In the genomic region with DNA sequence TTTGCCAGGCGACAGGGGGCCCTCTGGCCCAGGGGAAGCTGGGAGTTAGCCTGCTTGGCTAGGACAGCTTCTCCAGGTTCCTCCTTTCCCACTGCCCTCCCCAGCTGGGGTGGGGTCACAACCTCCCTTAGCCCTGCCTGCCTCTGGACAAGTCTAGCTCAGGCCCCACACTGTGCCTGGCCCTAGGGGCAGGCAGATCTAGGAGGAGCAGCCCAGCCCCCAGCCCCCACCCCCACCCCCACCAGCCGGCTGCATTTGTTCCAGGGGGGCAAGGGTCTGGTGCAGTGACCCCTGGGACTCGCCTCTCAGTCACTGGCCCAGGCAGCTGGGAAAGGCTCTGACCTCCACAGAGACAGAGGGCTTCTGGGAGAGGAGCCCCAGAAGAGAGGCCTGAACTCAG, we compare ENCODE assay signal across 18 mouse cellular contexts.
A peak's percentile ranks its signal among the peaks of the same experiment; 100 is the strongest.
DNase-seq lines count a peak whose midpoint lies in the region; ATAC-seq and TF ChIP-seq lines count a peak whose summit lies in the region.
"Had no signal": no experiment of that assay in that cellular context is flagged by ENCODE, and none has a peak within 500 bp of the region (broad histone marks: within the 10 kb centered on the region; RNA-seq: fewer than 3 reads in every experiment).

No protein-coding gene starts in this region.

- peaks cover 17% of the 10 kb centered on the region for H3K36me3 ChIP-seq in forebrain, embryonic 10.5 days (replicated peaks)
- no peaks in the 10 kb centered on the region for H3K36me3 ChIP-seq in forebrain, postnatal 0 days (ENCODE audit: insufficient read depth)
- H3K36me3 ChIP-seq in hindbrain, embryonic 12.5 days, result no peaks in the 10 kb centered on the region; the same call in 1 of the 2 replicates
- H3K36me3 ChIP-seq in hindbrain, embryonic 13.5 days, result no peaks in the 10 kb centered on the region
- H3K36me3 ChIP-seq in neural tube, embryonic 11.5 days (ENCODE audit: control insufficient read depth, insufficient read depth, low read length), result no peaks in the 10 kb centered on the region
- H3K36me3 ChIP-seq: embryonic facial prominence, embryonic 12.5 days; liver, embryonic 12.5 days had no signal

- ATAC-seq in forebrain, postnatal 0 days, result no peak
- no peak for ATAC-seq in hindbrain, embryonic 12.5 days (ENCODE audit: low FRiP score)
- ATAC-seq in hindbrain, embryonic 13.5 days (ENCODE audit: low FRiP score), result no peak
- ATAC-seq in neural tube, embryonic 11.5 days (ENCODE audit: insufficient read depth, low FRiP score, low TSS enrichment), result peak; percentile 36; the same call in 1 of the 2 replicates
- ATAC-seq: liver, embryonic 12.5 days had no signal

- WGBS in forebrain, embryonic 10.5 days, result 5% methylated on average over 3 of the region's 3 CpGs
- WGBS in forebrain, postnatal 0 days, result 35% methylated on average over 3 of the region's 3 CpGs
- 15% methylated on average over 3 of the region's 3 CpGs for WGBS in hindbrain, embryonic 12.5 days
- WGBS in hindbrain, embryonic 13.5 days, result 32% methylated on average over 3 of the region's 3 CpGs
- 12% methylated on average over 3 of the region's 3 CpGs for WGBS in neural tube, embryonic 11.5 days

- H3K4me3 ChIP-seq in forebrain, embryonic 10.5 days, result peak overlapping the region; percentile 44; the same call in 1 of the 2 replicates
- no peak overlapping the region for H3K4me3 ChIP-seq in forebrain, postnatal 0 days (ENCODE audit: low read depth, low read length)
- no peak overlapping the region for H3K4me3 ChIP-seq in hindbrain, embryonic 12.5 days
- H3K4me3 ChIP-seq in hindbrain, embryonic 13.5 days, result no peak overlapping the region
- no peak overlapping the region for H3K4me3 ChIP-seq in neural tube, embryonic 11.5 days (ENCODE audit: low read depth, low read length)
- H3K4me3 ChIP-seq: liver, embryonic 12.5 days had no signal

- DNase-seq in forebrain, embryonic 10.5 days (ENCODE audit: extremely low spot score, low spot score), result peak; percentile 53
- DNase-seq in forebrain, postnatal 0 days, result no peak
- DNase-seq in neural tube, embryonic 11.5 days (ENCODE audit: low spot score), result no peak
- no peak for DNase-seq in neural tube, embryonic 10.5 days (ENCODE audit: extremely low spot score, low spot score)
- no peak for DNase-seq in cerebellum, postnatal 10 days
- DNase-seq in right cerebral cortex, postnatal 10 days (ENCODE audit: low spot score in 2 of 2), result no peak
- DNase-seq: adrenal gland, postnatal 10 days; cerebellum, adult 2 months; kidney, adult 11 months; lung, postnatal 10 days; thymus, adult 2 months had no signal

- H3K4me2 ChIP-seq in forebrain, postnatal 0 days (ENCODE audit: low read depth), result no peak overlapping the region
- H3K4me2 ChIP-seq in hindbrain, embryonic 12.5 days (replicated peaks), result no peak overlapping the region
- no peak overlapping the region for H3K4me2 ChIP-seq in hindbrain, embryonic 13.5 days
- H3K4me2 ChIP-seq in neural tube, embryonic 11.5 days (ENCODE audit: low read depth), result no peak overlapping the region

- no peak overlapping the region for H3K9ac ChIP-seq in forebrain, postnatal 0 days
- 0 out of 2 replicates have a peak overlapping the region, but pooled peaks have one; percentile 23 for H3K9ac ChIP-seq in hindbrain, embryonic 12.5 days
- H3K9ac ChIP-seq in hindbrain, embryonic 13.5 days, result no peak overlapping the region
- peak overlapping the region; percentile 18; the same call in 1 of the 2 replicates for H3K9ac ChIP-seq in neural tube, embryonic 11.5 days (ENCODE audit: low read length)
- H3K9ac ChIP-seq: embryonic facial prominence, embryonic 12.5 days; liver, embryonic 12.5 days had no signal

- peak overlapping the region; percentile 84 for H3K27ac ChIP-seq in forebrain, embryonic 10.5 days
- H3K27ac ChIP-seq in forebrain, postnatal 0 days (ENCODE audit: low read depth, low read length), result no peak overlapping the region
- H3K27ac ChIP-seq in hindbrain, embryonic 12.5 days, result no peak overlapping the region; the same call in 1 of the 2 replicates
- no peak overlapping the region for H3K27ac ChIP-seq in hindbrain, embryonic 13.5 days
- no peak overlapping the region for H3K27ac ChIP-seq in neural tube, embryonic 11.5 days (ENCODE audit: low read depth, low read length)
- H3K27ac ChIP-seq: embryonic facial prominence, embryonic 12.5 days; heart, embryonic 13.5 days; liver, embryonic 12.5 days had no signal

- H3K27me3 ChIP-seq in forebrain, embryonic 10.5 days (ENCODE audit: poor library complexity, severe bottlenecking), result no peaks in the 10 kb centered on the region; the same call in 1 of the 2 replicates
- H3K27me3 ChIP-seq in forebrain, postnatal 0 days (ENCODE audit: insufficient read depth, low read length), result no peaks in the 10 kb centered on the region
- peaks cover 3% of the 10 kb centered on the region; the same call in 1 of the 2 replicates for H3K27me3 ChIP-seq in hindbrain, embryonic 12.5 days
- H3K27me3 ChIP-seq in hindbrain, embryonic 13.5 days, result no peaks in the 10 kb centered on the region
- no peaks in the 10 kb centered on the region for H3K27me3 ChIP-seq in neural tube, embryonic 11.5 days (ENCODE audit: control insufficient read depth, insufficient read depth, low read length)
- H3K27me3 ChIP-seq: CH12.LX; embryonic facial prominence, embryonic 12.5 days; liver, embryonic 12.5 days had no signal

- H3K4me1 ChIP-seq in forebrain, embryonic 10.5 days, result peaks cover 80% of the 10 kb centered on the region
- H3K4me1 ChIP-seq in forebrain, postnatal 0 days (ENCODE audit: insufficient read depth), result peaks cover 14% of the 10 kb centered on the region
- peaks cover 73% of the 10 kb centered on the region for H3K4me1 ChIP-seq in hindbrain, embryonic 12.5 days
- H3K4me1 ChIP-seq in hindbrain, embryonic 13.5 days (replicated peaks), result peaks cover 61% of the 10 kb centered on the region
- H3K4me1 ChIP-seq in neural tube, embryonic 11.5 days (ENCODE audit: control insufficient read depth, insufficient read depth, low read length), result peaks cover 37% of the 10 kb centered on the region

- TF ChIP-seq CTCF in forebrain, postnatal 0 days (IDR thresholded peaks at IDR 0.05; ENCODE audit: low read depth), result no peak

- H3K9me3 ChIP-seq in forebrain, embryonic 10.5 days, result no peaks in the 10 kb centered on the region
- H3K9me3 ChIP-seq in forebrain, postnatal 0 days (ENCODE audit: low read length), result no peaks in the 10 kb centered on the region
- no peaks in the 10 kb centered on the region for H3K9me3 ChIP-seq in hindbrain, embryonic 12.5 days (replicated peaks)
- no peaks in the 10 kb centered on the region for H3K9me3 ChIP-seq in hindbrain, embryonic 13.5 days
- H3K9me3 ChIP-seq in neural tube, embryonic 11.5 days (ENCODE audit: control insufficient read depth, low read length), result no peaks in the 10 kb centered on the region
- H3K9me3 ChIP-seq: embryonic facial prominence, embryonic 12.5 days; heart, embryonic 13.5 days; liver, embryonic 12.5 days; megakaryocyte, embryonic 14.5 days had no signal

Comparison
In these comparisons a context has a peak if more than half of its experiments do, and no peak if none do; other contexts are left out.
1. H3K9ac ChIP-seq: peak in hindbrain, embryonic 12.5 days (single experiment) and neural tube, embryonic 11.5 days (single experiment); none in forebrain, postnatal 0 days (single experiment) and hindbrain, embryonic 13.5 days (single experiment).